Mouse (Mus musculus) spleen, adult 2 months (tissue): ENCODE results near the gene Siah1a.

Experiments used
- CTCF ChIP-seq: fragments of 200-500 bp; IDR thresholded peaks from 2 replicates; pipeline ENCODE4 v1.5.1; 2011; ENCODE audit warnings: mild to moderate bottlenecking, inconsistent platforms; ENCODE audit not compliant: insufficient read depth, insufficient read length, insufficient replicate concordance; ENCODE audit errors: extremely low read depth
- POLR2A ChIP-seq: fragments of 200-500 bp; IDR thresholded peaks from 2 replicates; pipeline ENCODE4 v1.6.1; 2011; ENCODE audit warnings: low read depth, low read length, inconsistent platforms

- TF ChIP-seq CTCF (no peak), POLR2A (no peak)
Measured at GRCm38 (mm10) chr8:86734171-86734570, 11.6 kb downstream of the Siah1a start.
